Mouse (Mus musculus) layer of hippocampus, postnatal 10 days (tissue): ENCODE data around the gene Slc4a7. TPM values are rescaled to one million over a fixed set of nuclear protein-coding genes. Genes with fewer than 3 reads are reported as not detected.
A peak's percentile ranks its signal among the peaks of the same experiment; 100 is the strongest.
"Not testable (repeated sequence)": the region's sequence is repeated elsewhere in the genome, so short reads cannot be mapped to it uniquely, and the experiment has no call there.

ENCODE experiments used
- DNase-seq, 2 experiments: peaks; one replicate each; pipeline ENCODE4 v3.0.0; 2021; ENCODE audit warnings: low spot score in 2 of 2
- total RNA-seq, 2 experiments: library from RNA; stranded (reverse); gene quantifications; 2 replicates each; pipeline ENCODE4 v1.2.3; 2021

Gene Slc4a7
- total RNA-seq, 2 experiments from 2014 or later = 44.7 to 52.3 TPM

GRCm38 (mm10) chr14:14799861-14800260, 97.8 kb downstream of the Slc4a7 start:
- no peak for DNase-seq

- no peak for DNase-seq
These were observed 98.3 kb downstream of the Slc4a7 start for GRCm38 (mm10) chr14:14800332-14800731.

- no peak for DNase-seq
These were observed 98.7 kb downstream of the Slc4a7 start for GRCm38 (mm10) chr14:14800810-14801209.

GRCm38 (mm10) chr14:14803115-14803514, 101.0 kb downstream of the Slc4a7 start, which contains the start of gene Nek10:
TSS of gene Nek10 (plus strand) at chr14:14803415.
- DNase-seq = not testable (repeated sequence)

- DNase-seq = peak; percentile 27 to 28
These were observed 101.9 kb downstream of the Slc4a7 start for GRCm38 (mm10) chr14:14803921-14804517.

- no peak for DNase-seq
These were observed 102.6 kb downstream of the Slc4a7 start for GRCm38 (mm10) chr14:14804518-14805212.

- peak; percentile 69 to 73 for DNase-seq
These were observed 130.6 kb downstream of the Slc4a7 start for GRCm38 (mm10) chr14:14832520-14833240.

GRCm38 (mm10) chr14:14833498-14833897, 131.4 kb downstream of the Slc4a7 start:
- no peak for DNase-seq

GRCm38 (mm10) chr14:14834266-14834665, 132.2 kb downstream of the Slc4a7 start:
- DNase-seq = no peak

- DNase-seq = no peak
These were observed 135.5 kb downstream of the Slc4a7 start for GRCm38 (mm10) chr14:14837627-14838026.

GRCm38 (mm10) chr14:14838109-14838508, 136.0 kb downstream of the Slc4a7 start:
- DNase-seq = no peak

GRCm38 (mm10) chr14:14842734-14843530, 140.9 kb downstream of the Slc4a7 start:
- DNase-seq = no peak

Other genes with a start within 250 kb of the Slc4a7 start
- gene Nek10, start 101.1 kb downstream of the Slc4a7 start, total RNA-seq = 1 to 10 TPM; 1.9 to 2.6 TPM